Mouse (Mus musculus) induced T-regulatory cell, adult 2 months (primary cell): ENCODE results near the gene Tssc4.

Experiments used
- DNase-seq: peaks from one replicate; pipeline ENCODE4 v3.0.0-alpha.2; 2012; ENCODE audit warnings: low read depth

Tssc4 gene

GRCm38 (mm10) chr7:143069751-143070400 is 827 bp downstream of the Tssc4 start:
- DNase-seq, result no peak

GRCm38 (mm10) chr7:143070506-143071070 is 1.5 kb downstream of the Tssc4 start:
- DNase-seq, result no peak

GRCm38 (mm10) chr7:143072605-143073004 is 3.6 kb downstream of the Tssc4 start:
- no peak for DNase-seq

- peak; percentile 77 for DNase-seq
Measured at GRCm38 (mm10) chr7:143073086-143073485, 4.0 kb downstream of the Tssc4 start.

- no peak for DNase-seq
Measured at GRCm38 (mm10) chr7:143075394-143075793, 6.3 kb downstream of the Tssc4 start.

GRCm38 (mm10) chr7:143077351-143077750 is 8.3 kb downstream of the Tssc4 start:
- DNase-seq, result no peak

- no peak for DNase-seq
Measured at GRCm38 (mm10) chr7:143082024-143082423, 13.0 kb downstream of the Tssc4 start.

GRCm38 (mm10) chr7:143083708-143084107 is 14.7 kb downstream of the Tssc4 start:
- DNase-seq, result no peak

GRCm38 (mm10) chr7:143086366-143086765 is 17.3 kb downstream of the Tssc4 start:
- peak; percentile 78 for DNase-seq

GRCm38 (mm10) chr7:143087070-143087579 is 18.1 kb downstream of the Tssc4 start:
- peak; percentile 24 for DNase-seq

GRCm38 (mm10) chr7:143093847-143094246 is 24.8 kb downstream of the Tssc4 start:
- DNase-seq, result no peak

GRCm38 (mm10) chr7:143094592-143095553 is 25.8 kb downstream of the Tssc4 start, which contains the start of gene Trpm5:
Trpm5 (minus strand) TSS chr7:143094642.
- peak; percentile 60 for DNase-seq

GRCm38 (mm10) chr7:143095554-143095907 is 26.5 kb downstream of the Tssc4 start:
- DNase-seq, result no peak

- DNase-seq, result no peak
Measured at GRCm38 (mm10) chr7:143100759-143101158, 31.7 kb downstream of the Tssc4 start.

- no peak for DNase-seq
Measured at GRCm38 (mm10) chr7:143105258-143105897, 36.3 kb downstream of the Tssc4 start.

GRCm38 (mm10) chr7:143106062-143106461 is 37.0 kb downstream of the Tssc4 start, which contains the start of gene Kcnq1:
Kcnq1 (plus strand) TSS chr7:143106362.
- no peak for DNase-seq

- peak; percentile 53 for DNase-seq
Measured at GRCm38 (mm10) chr7:143106672-143107465, 37.8 kb downstream of the Tssc4 start.

GRCm38 (mm10) chr7:143108200-143108599 is 39.2 kb downstream of the Tssc4 start:
- no peak for DNase-seq

- no peak for DNase-seq
Measured at GRCm38 (mm10) chr7:143108996-143109660, 40.1 kb downstream of the Tssc4 start.

- DNase-seq, result no peak
Measured at GRCm38 (mm10) chr7:143109696-143110095, 40.6 kb downstream of the Tssc4 start.

- no peak for DNase-seq
Measured at GRCm38 (mm10) chr7:143110803-143111202, 41.8 kb downstream of the Tssc4 start.
